Mouse (Mus musculus) lung, postnatal 0 days (tissue): ENCODE results near the gene Smg6.

Source experiments
- CTCF ChIP-seq: IDR thresholded peaks from 2 replicates; pipeline ENCODE4 v1.5.1; 2016; ENCODE audit warnings: antibody characterized with exemption, mild to moderate bottlenecking
- EP300 ChIP-seq: IDR thresholded peaks from 2 replicates; pipeline ENCODE4 v1.6.1; 2016; ENCODE audit warnings: antibody characterized with exemption, mild to moderate bottlenecking, control low read depth

DNA sequence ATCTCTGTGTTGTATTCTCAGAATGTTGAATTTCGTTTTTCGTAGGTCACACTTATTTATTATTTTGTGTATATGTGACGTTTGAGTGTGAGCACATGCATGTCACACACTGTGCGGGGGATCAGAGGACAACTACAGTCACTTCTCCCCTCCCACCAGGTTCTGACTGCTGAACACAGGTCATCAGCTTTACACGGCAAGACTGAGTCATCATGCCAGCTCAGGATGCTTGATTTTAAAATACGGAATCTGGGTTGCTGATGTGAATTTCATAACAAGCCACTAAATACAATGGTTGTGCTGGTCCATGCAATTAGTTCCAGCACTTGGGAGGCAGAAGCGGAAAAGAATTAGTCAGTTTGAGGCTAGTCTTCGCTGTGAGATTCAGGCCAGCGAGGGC is 44.6 kb upstream of the Smg6 start:
- TF ChIP-seq EP300 (no peak), CTCF (no peak)
